Comparison of ENCODE assay signal across 11 mouse cellular contexts in genomic region chr2:4228510-4228909, GRCm38 (mm10).
DNase-seq lines count a peak whose midpoint lies in the region; ATAC-seq lines count a peak whose summit lies in the region.
"Had no signal": no experiment of that assay in that cellular context is flagged by ENCODE, and none has a peak within 500 bp of the region (broad histone marks: within the 10 kb centered on the region; RNA-seq: fewer than 3 reads in every experiment).

No protein-coding gene starts in this region.

- H3K27me3 ChIP-seq in heart, embryonic 15.5 days = no peaks in the 10 kb centered on the region
- no peaks in the 10 kb centered on the region for H3K27me3 ChIP-seq in embryonic facial prominence, embryonic 11.5 days (ENCODE audit: control insufficient read depth, insufficient read depth, low read length)
- H3K27me3 ChIP-seq in midbrain, embryonic 13.5 days = no peaks in the 10 kb centered on the region
- H3K27me3 ChIP-seq: lung, embryonic 15.5 days had no signal

- H3K36me3 ChIP-seq in heart, embryonic 15.5 days = no peaks in the 10 kb centered on the region
- H3K36me3 ChIP-seq in embryonic facial prominence, embryonic 11.5 days (replicated peaks; ENCODE audit: control insufficient read depth, insufficient read depth, low read depth, low read length) = no peaks in the 10 kb centered on the region
- H3K36me3 ChIP-seq in midbrain, embryonic 13.5 days = no peaks in the 10 kb centered on the region
- H3K36me3 ChIP-seq: lung, embryonic 15.5 days had no signal

- peaks cover 41% of the 10 kb centered on the region for H3K4me1 ChIP-seq in heart, embryonic 15.5 days (replicated peaks)
- H3K4me1 ChIP-seq in embryonic facial prominence, embryonic 11.5 days (ENCODE audit: control insufficient read depth, insufficient read depth, low read length) = no peaks in the 10 kb centered on the region
- H3K4me1 ChIP-seq in midbrain, embryonic 13.5 days (replicated peaks) = peaks cover 60% of the 10 kb centered on the region

- no peak for ATAC-seq in heart, embryonic 15.5 days (replicated peaks; ENCODE audit: insufficient number of reproducible peaks, insufficient read depth, low FRiP score, low read depth)
- 0 out of 2 replicates have a peak, but pooled peaks have one; percentile 36 for ATAC-seq in embryonic facial prominence, embryonic 11.5 days (replicated peaks; ENCODE audit: insufficient number of reproducible peaks, low FRiP score, low TSS enrichment, low read depth)
- ATAC-seq in midbrain, embryonic 13.5 days = peak; percentile 53

- H3K27ac ChIP-seq in heart, embryonic 15.5 days = 0 out of 2 replicates have a peak overlapping the region, but pooled peaks have one; percentile 77
- H3K27ac ChIP-seq in embryonic facial prominence, embryonic 11.5 days (replicated peaks; ENCODE audit: low read depth, low read length) = no peak overlapping the region
- H3K27ac ChIP-seq in midbrain, embryonic 13.5 days = 0 out of 2 replicates have a peak overlapping the region, but pooled peaks have one; percentile 44
- H3K27ac ChIP-seq: lung, embryonic 15.5 days had no signal

- WGBS in heart, embryonic 15.5 days = 19% methylated on average over 3 of the region's 3 CpGs
- 40% methylated on average over 3 of the region's 3 CpGs for WGBS in embryonic facial prominence, embryonic 11.5 days
- 23% methylated on average over 3 of the region's 3 CpGs for WGBS in midbrain, embryonic 13.5 days

- no peak overlapping the region for H3K4me2 ChIP-seq in heart, embryonic 15.5 days
- no peak overlapping the region for H3K4me2 ChIP-seq in embryonic facial prominence, embryonic 11.5 days (ENCODE audit: low read depth, low read length)
- H3K4me2 ChIP-seq in midbrain, embryonic 13.5 days (replicated peaks) = no peak overlapping the region
- H3K4me2 ChIP-seq: lung, embryonic 15.5 days had no signal

- no peak for DNase-seq in heart, postnatal 36 days
- peak; percentile 69 for DNase-seq in brain, adult 2 months (ENCODE audit: low read depth, low spot score)
- DNase-seq in embryonic facial prominence, embryonic 11.5 days (ENCODE audit: low spot score) = no peak
- DNase-seq in spleen, postnatal 14 days (ENCODE audit: low spot score in 2 of 2) = no peak
- DNase-seq in kidney, adult 9 months = no peak
- DNase-seq in B cell, adult 2 months = no peak
- DNase-seq: kidney, adult 18-20 months; spleen, adult 18-20 months had no signal

- no peak overlapping the region for H3K9ac ChIP-seq in heart, embryonic 15.5 days
- no peak overlapping the region for H3K9ac ChIP-seq in embryonic facial prominence, embryonic 11.5 days (replicated peaks; ENCODE audit: low read length)
- H3K9ac ChIP-seq in midbrain, embryonic 13.5 days (replicated peaks) = no peak overlapping the region
- H3K9ac ChIP-seq: lung, embryonic 15.5 days had no signal

- H3K4me3 ChIP-seq in heart, embryonic 15.5 days = no peak overlapping the region
- no peak overlapping the region for H3K4me3 ChIP-seq in embryonic facial prominence, embryonic 11.5 days (ENCODE audit: low read depth, low read length)
- no peak overlapping the region for H3K4me3 ChIP-seq in midbrain, embryonic 13.5 days (replicated peaks)
- H3K4me3 ChIP-seq: lung, embryonic 15.5 days had no signal

- no peaks in the 10 kb centered on the region for H3K9me3 ChIP-seq in heart, embryonic 15.5 days (replicated peaks)
- H3K9me3 ChIP-seq in embryonic facial prominence, embryonic 11.5 days (replicated peaks; ENCODE audit: control insufficient read depth, low read length) = no peaks in the 10 kb centered on the region
- H3K9me3 ChIP-seq in midbrain, embryonic 13.5 days = peaks cover 5% of the 10 kb centered on the region; the same call in 1 of the 2 replicates
- H3K9me3 ChIP-seq: lung, embryonic 15.5 days had no signal

- intact Hi-C loops in heart, postnatal 36 days (cut with DNase I) = no loop called here
